Mouse (Mus musculus) retina, adult 2 months (tissue): ENCODE results near the gene Cage1.

Experiments
- DNase-seq: peaks from one replicate; pipeline ENCODE4 v3.0.0-alpha.2; 2012; ENCODE audit warnings: low read depth, low spot score

The Cage1 gene

GRCm38 (mm10) chr13:37965126-37965914 lies 71.5 kb downstream of the Cage1 start:
- DNase-seq: no peak

GRCm38 (mm10) chr13:37964128-37965087 lies 72.5 kb downstream of the Cage1 start:
- no peak for DNase-seq

- peak; percentile 34 for DNase-seq
These were observed 73.4 kb downstream of the Cage1 start for GRCm38 (mm10) chr13:37963354-37964007.

GRCm38 (mm10) chr13:37962541-37962940 lies 74.3 kb downstream of the Cage1 start:
- no peak for DNase-seq

GRCm38 (mm10) chr13:37959936-37960335 lies 76.9 kb downstream of the Cage1 start:
- DNase-seq: no peak

GRCm38 (mm10) chr13:37959239-37959907 lies 77.5 kb downstream of the Cage1 start:
- DNase-seq: no peak

- DNase-seq: no peak
These were observed 78.2 kb downstream of the Cage1 start for GRCm38 (mm10) chr13:37958498-37959238.
